Mouse (Mus musculus): ENCODE measurements around the gene Alkbh8.
"Not testable (repeated sequence)": the region's sequence is repeated elsewhere in the genome, so short reads cannot be mapped to it uniquely, and the experiment has no call there.

Gene Alkbh8

GRCm38 (mm10) chr9:3334962-3335767, at the start of gene Alkbh8:
Alkbh8 (plus strand) TSS chr9:3335140.
- DNase-seq: peak; percentile 84

GRCm38 (mm10) chr9:3309292-3309836, 25.6 kb upstream of the Alkbh8 start:
- no peak for DNase-seq

- no peak for DNase-seq
These were observed 24.9 kb upstream of the Alkbh8 start for GRCm38 (mm10) chr9:3310016-3310415.

GRCm38 (mm10) chr9:3327342-3328053, 7.4 kb upstream of the Alkbh8 start:
- DNase-seq: not testable (repeated sequence)

- DNase-seq: no peak
These were observed 6.8 kb upstream of the Alkbh8 start for GRCm38 (mm10) chr9:3328054-3328595.

GRCm38 (mm10) chr9:3330319-3330718, 4.6 kb upstream of the Alkbh8 start:
- DNase-seq: no peak

- no peak for DNase-seq
These were observed 4.1 kb upstream of the Alkbh8 start for GRCm38 (mm10) chr9:3330737-3331384.

- DNase-seq: no peak
These were observed 1.7 kb downstream of the Alkbh8 start for GRCm38 (mm10) chr9:3336661-3337060.

- no peak for DNase-seq
These were observed 10.2 kb downstream of the Alkbh8 start for GRCm38 (mm10) chr9:3345136-3345535.

- no peak for DNase-seq
These were observed 11.0 kb downstream of the Alkbh8 start for GRCm38 (mm10) chr9:3345967-3346366.

- DNase-seq: no peak
These were observed 15.1 kb downstream of the Alkbh8 start for GRCm38 (mm10) chr9:3350056-3350455.

GRCm38 (mm10) chr9:3376323-3376722, 41.4 kb downstream of the Alkbh8 start:
- DNase-seq: not testable (repeated sequence)

GRCm38 (mm10) chr9:3403251-3404208, 68.6 kb downstream of the Alkbh8 start, which contains the start of gene Cwf19l2:
Cwf19l2 (plus strand) TSS chr9:3403592.
- peak; percentile 85 for DNase-seq

- DNase-seq: peak; percentile 12
These were observed 69.4 kb downstream of the Alkbh8 start for GRCm38 (mm10) chr9:3404372-3404771.

- not testable (repeated sequence) for DNase-seq
These were observed 104.8 kb downstream of the Alkbh8 start for GRCm38 (mm10) chr9:3439555-3440300.

Measured in kidney, postnatal 10 days (tissue).